Mouse (Mus musculus) ES-Bruce4 (cell line): ENCODE results near the gene Abracl. TPM values are rescaled to one million over a fixed set of nuclear protein-coding genes. Genes with fewer than 3 reads are reported as not detected.
A peak's percentile ranks its signal among the peaks of the same experiment; 100 is the strongest.

ENCODE experiments used
- H3K27ac ChIP-seq: 2 replicates; pipeline ENCODE4 v1.5.1; 2012; ENCODE audit warnings: low read length, inconsistent platforms; ENCODE audit not compliant: insufficient read depth
- H3K27me3 ChIP-seq: 2 replicates; pipeline ENCODE4 v1.6.1; 2012; ENCODE audit warnings: mild to moderate bottlenecking, low read length, inconsistent platforms; ENCODE audit not compliant: control insufficient read depth, poor library complexity, insufficient read depth, severe bottlenecking
- H3K36me3 ChIP-seq: 2 replicates; pipeline ENCODE4 v1.6.1; 2012; ENCODE audit warnings: inconsistent platforms, mild to moderate bottlenecking, low read length, moderate library complexity; ENCODE audit not compliant: control insufficient read depth, poor library complexity, insufficient read depth, severe bottlenecking
- H3K4me1 ChIP-seq: one replicate; pipeline ENCODE4 v1.8.1; 2011; ENCODE audit warnings: low read length; ENCODE audit not compliant: control insufficient read depth, insufficient read depth
- H3K4me3 ChIP-seq: 2 replicates; pipeline ENCODE4 v1.5.1; 2011; ENCODE audit warnings: low read depth, mild to moderate bottlenecking, low read length
- H3K9ac ChIP-seq: 2 replicates; pipeline ENCODE4 v1.6.1; 2012; ENCODE audit warnings: low read depth, mild to moderate bottlenecking, inconsistent platforms; ENCODE audit not compliant: poor library complexity, severe bottlenecking
- H3K9me3 ChIP-seq: replicated peaks from 2 replicates; pipeline ENCODE4 v1.6.1; 2012; ENCODE audit warnings: mild to moderate bottlenecking, low read length, inconsistent platforms; ENCODE audit not compliant: control insufficient read depth, poor library complexity, insufficient read depth, severe bottlenecking
- CTCF ChIP-seq: IDR thresholded peaks from one replicate; pipeline ENCODE4 v1.8.1; 2011; ENCODE audit warnings: low read depth, low read length
- EP300 ChIP-seq: IDR thresholded peaks from 2 replicates; pipeline ENCODE4 v1.6.1; 2011; ENCODE audit warnings: low read depth, low read length; ENCODE audit not compliant: insufficient read depth
- POLR2A ChIP-seq: IDR thresholded peaks from one replicate; pipeline ENCODE4 v1.8.1; 2011; ENCODE audit warnings: low read length; ENCODE audit not compliant: insufficient read depth
- polyA plus RNA-seq: library from polyadenylated mRNA; stranded (reverse); fragments of >200 nt; gene quantifications from 2 replicates; pipeline ENCODE4 v1.2.4, GENCODE M21; 2011; ENCODE audit warnings: low read depth; ENCODE audit not compliant: missing spikeins, insufficient read depth, insufficient read length

The Abracl gene
- 54.5 and 58.5 TPM in 2 replicates for polyA plus RNA-seq

DNA sequence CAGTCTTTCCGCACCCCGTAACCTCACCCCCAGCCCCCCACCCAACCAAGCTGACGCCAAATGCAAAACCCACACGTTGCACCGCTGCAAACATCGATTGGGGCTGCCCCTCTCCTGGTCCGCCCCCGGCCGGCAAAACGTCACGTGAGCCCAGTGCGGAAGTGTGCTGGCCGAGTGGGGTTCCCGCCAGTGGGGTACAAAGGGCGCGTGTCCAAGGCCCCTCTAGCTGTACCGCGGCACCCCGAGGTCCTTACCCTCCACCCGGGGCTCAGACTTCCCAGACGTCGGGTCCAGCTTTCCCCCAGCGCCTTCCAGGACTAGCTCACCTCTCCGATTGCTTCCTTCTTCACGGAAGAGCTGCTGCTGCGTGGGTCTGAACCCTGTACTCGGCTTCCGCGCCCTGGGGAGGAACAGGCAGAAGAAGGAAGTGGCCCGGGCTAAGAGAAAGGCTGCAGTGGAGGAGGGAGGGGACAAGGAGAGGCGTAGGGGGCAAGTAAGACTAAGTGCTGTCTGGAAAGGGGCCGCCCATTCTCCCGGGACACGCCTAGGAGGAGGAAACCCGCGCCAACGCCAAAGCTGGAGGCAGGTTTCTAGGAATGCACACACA, at the start of gene Abracl:
Gene Abracl, minus strand, starts transcription at position 548 of the 607 bp plus-strand sequence.
- no peaks in the 10 kb centered on the region for H3K4me1 ChIP-seq
- TF ChIP-seq POLR2A (peak; percentile 13), CTCF (no peak)
- H3K9me3 ChIP-seq, result peaks cover 11% of the 10 kb centered on the region
- no peaks in the 10 kb centered on the region for H3K36me3 ChIP-seq
- H3K4me3 ChIP-seq, result peak within 1 kb of the TSS; percentile 88
- H3K27ac ChIP-seq, result no peak within 1 kb of the TSS
- no peaks in the 10 kb centered on the region for H3K27me3 ChIP-seq
- peak within 1 kb of the TSS; percentile 78 for H3K9ac ChIP-seq

DNA sequence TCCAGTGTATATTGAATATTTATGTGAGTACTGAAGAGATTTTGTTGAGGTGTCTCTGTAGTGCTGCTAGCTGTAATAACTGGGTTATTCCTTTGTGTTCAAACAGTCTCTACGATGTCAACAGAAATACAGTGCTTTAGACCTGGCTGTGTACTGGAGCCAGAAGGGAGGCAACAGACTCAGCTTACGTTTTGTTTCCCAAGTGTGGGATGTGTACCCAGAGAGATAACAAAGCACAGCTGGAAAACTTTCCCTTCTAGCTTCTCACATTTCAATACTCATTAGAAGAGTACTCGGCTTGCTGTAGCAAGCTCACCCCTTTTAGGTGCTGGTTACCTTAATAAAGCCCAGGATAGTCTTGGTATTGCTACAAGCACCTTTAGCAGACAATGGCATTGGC, 49.8 kb upstream of the Abracl start:
- no peaks in the 10 kb centered on the region for H3K36me3 ChIP-seq
- no peak for TF ChIP-seq EP300
- TF ChIP-seq CTCF, result no peak
- TF ChIP-seq POLR2A, result no peak

DNA sequence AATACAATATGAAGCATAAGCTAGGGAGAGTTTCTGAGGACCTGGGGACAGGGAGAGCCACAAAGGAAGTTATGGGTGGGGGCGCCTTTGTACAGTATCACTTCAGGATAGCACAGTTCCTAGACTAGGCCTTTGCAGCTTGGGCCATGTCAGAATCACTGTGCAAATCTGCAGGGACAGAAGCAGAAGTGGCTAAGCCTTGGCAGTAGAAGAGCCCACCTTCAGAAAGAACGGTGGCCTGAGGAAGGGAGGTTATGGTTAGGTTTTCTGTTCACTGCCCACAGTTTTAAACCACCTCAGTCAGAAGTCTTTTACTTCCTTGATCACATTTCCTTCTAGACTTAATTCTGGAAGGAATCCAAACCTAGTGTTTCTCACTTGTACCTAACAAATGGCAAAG, 47.5 kb upstream of the Abracl start:
- TF ChIP-seq EP300, result no peak
- no peak for TF ChIP-seq POLR2A
- TF ChIP-seq CTCF, result no peak
- H3K9ac ChIP-seq, result no peak overlapping the region

More for the DNA sequence above, 49.8 kb upstream of the Abracl start:
- H3K27me3 ChIP-seq, result no peaks in the 10 kb centered on the region; the same call in 1 of the 2 replicates
- no peak overlapping the region for H3K27ac ChIP-seq
- no peak overlapping the region for H3K4me3 ChIP-seq
- no peak overlapping the region for H3K9ac ChIP-seq
- H3K9me3 ChIP-seq, result no peaks in the 10 kb centered on the region
- H3K4me1 ChIP-seq, result no peaks in the 10 kb centered on the region

DNA sequence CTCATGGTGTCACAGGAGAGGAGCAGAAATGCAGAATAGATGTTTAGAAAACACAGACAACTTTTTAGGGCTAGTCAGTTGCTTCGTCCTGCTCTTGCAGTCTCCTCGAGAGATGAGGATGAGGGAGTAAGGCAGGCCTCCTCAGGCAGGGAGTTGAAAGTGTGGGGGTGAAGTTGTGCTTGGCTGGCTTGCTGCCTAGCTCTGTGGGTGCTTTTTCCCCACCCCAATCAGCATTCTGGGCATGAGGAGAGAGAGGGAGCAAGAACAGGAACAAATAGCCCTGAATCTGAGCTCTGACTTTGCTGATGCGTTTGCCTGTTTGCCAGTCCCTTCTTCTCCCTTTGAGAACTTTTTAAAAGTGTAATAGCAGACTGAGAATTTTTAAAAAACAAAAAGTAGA, 47.1 kb upstream of the Abracl start:
- H3K36me3 ChIP-seq, result no peaks in the 10 kb centered on the region
- no peak for TF ChIP-seq EP300
- TF ChIP-seq CTCF, result no peak
- TF ChIP-seq POLR2A, result no peak
- no peaks in the 10 kb centered on the region for H3K4me1 ChIP-seq

More for the DNA sequence above, 47.5 kb upstream of the Abracl start:
- H3K4me3 ChIP-seq, result no peak overlapping the region
- H3K27ac ChIP-seq, result no peak overlapping the region
- no peaks in the 10 kb centered on the region for H3K9me3 ChIP-seq
- no peaks in the 10 kb centered on the region for H3K36me3 ChIP-seq
- H3K27me3 ChIP-seq, result no peaks in the 10 kb centered on the region; the same call in 1 of the 2 replicates
- no peaks in the 10 kb centered on the region for H3K4me1 ChIP-seq

DNA sequence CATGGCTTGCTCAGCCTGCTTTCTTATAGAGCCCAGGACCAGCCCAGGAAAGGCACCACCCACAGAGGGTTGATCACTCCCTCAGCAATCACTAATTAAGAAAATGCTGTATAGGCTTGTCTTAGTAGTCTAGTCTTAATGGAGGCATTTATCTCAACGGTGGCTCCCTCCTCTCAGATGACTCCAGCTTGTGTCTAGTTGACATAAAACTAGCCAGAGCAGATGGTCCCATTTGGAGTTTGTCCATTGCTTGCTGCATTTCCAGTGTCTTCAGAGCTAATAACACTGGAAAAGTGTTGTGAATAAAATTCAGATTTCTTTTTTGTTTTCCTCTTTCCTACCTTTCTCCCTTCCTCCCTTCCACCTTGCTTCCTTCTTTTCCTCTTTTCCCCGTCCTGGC, 46.5 kb upstream of the Abracl start:
- Histone ChIP-seq H3K9me3 (no peaks in the 10 kb centered on the region), H3K4me1 (no peaks in the 10 kb centered on the region), H3K4me3 (no peak overlapping the region), H3K36me3 (no peaks in the 10 kb centered on the region), H3K9ac (no peak overlapping the region), H3K27me3 (no peaks in the 10 kb centered on the region; the same call in 1 of the 2 replicates), H3K27ac (no peak overlapping the region)
- TF ChIP-seq EP300, result no peak
- TF ChIP-seq POLR2A, result no peak
- TF ChIP-seq CTCF, result no peak

More for the DNA sequence above, 47.1 kb upstream of the Abracl start:
- Histone ChIP-seq H3K9ac (no peak overlapping the region), H3K27ac (no peak overlapping the region), H3K9me3 (no peaks in the 10 kb centered on the region), H3K27me3 (no peaks in the 10 kb centered on the region; the same call in 1 of the 2 replicates), H3K4me3 (no peak overlapping the region)

DNA sequence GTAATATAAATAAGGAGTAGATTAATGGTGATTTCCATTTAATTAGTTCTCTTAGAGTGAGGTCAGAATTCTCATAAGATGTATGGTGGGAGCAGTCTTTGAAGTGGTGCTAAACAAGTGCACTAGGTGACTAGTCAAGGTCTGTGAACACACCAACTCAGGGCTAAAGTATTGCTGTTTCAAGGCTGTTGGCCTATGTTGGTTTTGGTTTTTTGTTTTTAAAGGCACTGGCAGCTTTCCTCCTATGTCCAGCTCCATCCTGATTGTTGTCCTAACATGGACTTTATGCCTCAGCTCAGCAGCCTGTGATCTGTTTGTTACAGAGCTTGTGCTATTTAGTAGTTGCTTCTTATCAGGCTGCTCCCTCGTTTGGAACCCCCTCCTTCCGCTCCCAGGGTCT, 45.8 kb upstream of the Abracl start:
- Histone ChIP-seq H3K27me3 (no peaks in the 10 kb centered on the region; the same call in 1 of the 2 replicates), H3K27ac (no peak overlapping the region), H3K36me3 (no peaks in the 10 kb centered on the region), H3K9me3 (no peaks in the 10 kb centered on the region), H3K4me3 (no peak overlapping the region), H3K4me1 (no peaks in the 10 kb centered on the region), H3K9ac (no peak overlapping the region)
- TF ChIP-seq EP300 (no peak), CTCF (no peak), POLR2A (no peak)
